Mouse (Mus musculus) brain, adult 2 months (tissue): ENCODE results near the gene Rnf212b.

Experiments
- DNase-seq: peaks from one replicate; pipeline ENCODE4 v3.0.0; 2011; ENCODE audit warnings: low read depth, low spot score

The Rnf212b gene

GRCm38 (mm10) chr14:54874165-54874564, 60.2 kb downstream of the Rnf212b start:
- DNase-seq = no peak

- DNase-seq = peak; percentile 88
These were observed 62.0 kb downstream of the Rnf212b start for GRCm38 (mm10) chr14:54875844-54876538.

GRCm38 (mm10) chr14:54876539-54877047, 62.7 kb downstream of the Rnf212b start:
- DNase-seq = peak; percentile 98

GRCm38 (mm10) chr14:54877048-54877715, 63.2 kb downstream of the Rnf212b start, which contains the start of gene Ppp1r3e:
Gene Ppp1r3e, minus strand, starts transcription at chr14:54877550.
- peak; percentile 84 for DNase-seq

GRCm38 (mm10) chr14:54883154-54884021, 69.4 kb downstream of the Rnf212b start, which contains the start of the genes Bcl2l2 and Gm20521:
Gene Bcl2l2, plus strand, starts transcription at chr14:54883377.
Gene Gm20521, plus strand, starts transcription at chr14:54883441.
- peak; percentile 96 for DNase-seq

- no peak for DNase-seq
These were observed 70.2 kb downstream of the Rnf212b start for GRCm38 (mm10) chr14:54884022-54884712.

GRCm38 (mm10) chr14:54885309-54885708, 71.4 kb downstream of the Rnf212b start:
- DNase-seq = no peak

GRCm38 (mm10) chr14:54892200-54892599, 78.3 kb downstream of the Rnf212b start, which contains the start of gene Pabpn1:
Gene Pabpn1, plus strand, starts transcription at chr14:54892500.
- DNase-seq = no peak

GRCm38 (mm10) chr14:54893651-54894181, 79.8 kb downstream of the Rnf212b start:
- DNase-seq = peak; percentile 100

GRCm38 (mm10) chr14:54894296-54895151, 80.6 kb downstream of the Rnf212b start:
- DNase-seq = peak; percentile 54

- DNase-seq = no peak
These were observed 83.5 kb downstream of the Rnf212b start for GRCm38 (mm10) chr14:54897445-54897844.

GRCm38 (mm10) chr14:54900383-54900782, 86.4 kb downstream of the Rnf212b start:
- DNase-seq = peak; percentile 91

GRCm38 (mm10) chr14:54903641-54904040, 89.7 kb downstream of the Rnf212b start:
- DNase-seq = no peak
